Mouse (Mus musculus) kidney, adult 9 months (tissue): ENCODE data around the gene Scube1.
A peak's percentile ranks its signal among the peaks of the same experiment; 100 is the strongest.

ENCODE experiments used
- DNase-seq: peaks from one replicate; pipeline ENCODE4 v3.0.0; 2022

The Scube1 gene

GRCm38 (mm10) chr15:83563857-83564651, 160.8 kb downstream of the Scube1 start:
- peak; percentile 73 for DNase-seq

GRCm38 (mm10) chr15:83563327-83563856, 161.4 kb downstream of the Scube1 start, which contains the start of the genes Tspo and Mcat:
Tspo (plus strand) TSS chr15:83563592.
Mcat (minus strand) TSS chr15:83563787.
- DNase-seq, result peak; percentile 60

DNA sequence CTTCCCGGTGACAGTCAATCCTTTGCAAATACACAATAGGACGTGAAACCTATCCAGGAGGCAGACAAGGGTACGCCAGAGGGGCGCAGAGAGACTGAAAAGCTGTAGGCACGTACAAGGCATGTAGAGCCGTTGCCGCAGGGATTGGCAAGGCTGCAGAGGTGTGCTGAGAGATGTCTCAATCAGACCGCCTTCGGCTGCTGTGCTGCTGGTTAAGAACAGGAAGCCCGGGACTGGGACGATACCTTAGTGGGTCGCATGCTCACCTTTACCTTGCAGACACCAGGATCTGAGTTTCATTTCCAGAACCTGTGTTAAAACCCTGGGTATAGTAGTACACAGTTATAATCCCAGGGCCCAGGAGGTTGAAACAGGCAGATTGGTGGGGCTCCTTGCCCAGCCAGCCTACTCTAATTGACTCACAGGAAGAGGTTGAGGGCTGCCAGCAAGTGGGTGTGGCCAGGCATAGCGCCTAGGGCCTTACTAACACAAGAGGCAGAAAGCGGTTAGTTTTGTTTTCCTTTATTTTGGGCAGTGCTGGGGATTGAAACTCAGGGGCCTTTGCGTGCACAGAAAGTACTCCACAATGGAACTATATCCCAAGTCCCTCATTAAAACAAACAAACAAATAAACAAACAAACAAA, 162.1 kb downstream of the Scube1 start:
- peak; percentile 91 for DNase-seq

- no peak for DNase-seq
Observed at GRCm38 (mm10) chr15:83560941-83561477, 163.8 kb downstream of the Scube1 start.

GRCm38 (mm10) chr15:83555161-83555974, 169.5 kb downstream of the Scube1 start:
- DNase-seq, result peak; percentile 87
